Mouse (Mus musculus): ENCODE data around the gene Ikzf5. TPM values are rescaled to one million over a fixed set of nuclear protein-coding genes. Genes with fewer than 3 reads are reported as not detected.
A peak's percentile ranks its signal among the peaks of the same experiment; 100 is the strongest.
"Not testable (repeated sequence)": the region's sequence is repeated elsewhere in the genome, so short reads cannot be mapped to it uniquely, and the experiment has no call there.

Ikzf5 gene
- 18.2 and 20.0 TPM in 2 replicates for polyA plus RNA-seq (2014; fragmentation: Nextera tagmentation; extraction: Ambion mirVana)

DNA sequence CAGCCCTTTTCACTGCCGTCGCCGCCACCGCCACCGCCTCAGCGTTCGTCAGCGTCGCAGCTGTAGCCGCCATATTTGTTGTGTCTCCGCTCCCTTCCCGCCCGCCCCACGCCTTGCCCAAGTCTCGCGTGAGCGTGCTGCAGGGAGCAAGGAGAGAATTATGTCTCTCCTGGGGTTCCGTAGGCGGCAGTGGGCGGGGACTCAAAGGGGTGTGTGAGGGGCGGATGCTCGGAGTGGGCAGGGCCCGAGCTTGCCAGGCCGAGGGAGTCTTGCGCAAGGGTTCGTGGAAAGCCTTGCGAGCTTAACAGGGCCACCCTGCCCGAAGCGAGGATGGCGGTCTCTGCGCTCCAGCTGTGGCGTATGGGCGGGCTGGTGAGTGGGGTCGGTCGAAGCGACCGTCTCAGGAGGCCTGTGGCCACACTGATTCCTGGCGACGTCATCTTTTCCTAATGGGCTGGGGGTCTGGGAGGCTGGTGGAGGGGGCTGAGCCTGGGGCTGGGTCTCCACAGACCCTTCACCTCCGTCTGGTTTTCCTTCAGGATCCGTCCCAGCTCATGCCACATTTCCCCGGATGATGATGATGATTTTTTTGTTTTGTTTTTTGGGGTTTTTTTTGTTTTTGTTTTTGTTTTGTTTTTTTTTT is at the start of gene Ikzf5, which contains the start of gene Acadsb:
Ikzf5 (minus strand) TSS at position 106 of the 643 bp plus-strand sequence.
Acadsb (plus strand) TSS at position 186 of the 643 bp plus-strand sequence.
- Histone ChIP-seq H3K36me3 (ENCODE audit: control insufficient read depth, insufficient read depth, low read length) (no peaks in the 10 kb centered on the region), H3K9me3 (ENCODE audit: control insufficient read depth, low read depth, low read length) (no peaks in the 10 kb centered on the region), H3K9ac (replicated peaks; ENCODE audit: low read depth, low read length) (peak within 1 kb of the TSS; percentile 89), H3K27ac (ENCODE audit: low read length) (peak within 1 kb of the TSS; percentile 40; the same call in 1 of the 2 replicates), H3K27me3 (ENCODE audit: control insufficient read depth, insufficient read depth, low read length) (no peaks in the 10 kb centered on the region), H3K4me2 (replicated peaks; ENCODE audit: low read depth, low read length) (peak within 1 kb of the TSS; percentile 61), H3K4me3 (ENCODE audit: low read depth, low read length) (peak within 1 kb of the TSS; percentile 95), H3K4me1 (ENCODE audit: control insufficient read depth, insufficient read depth, low read length) (peaks cover 9% of the 10 kb centered on the region)
- WGBS: under 1% methylated on average over 42 of the region's 42 CpGs
- ATAC-seq (ENCODE audit: insufficient number of reproducible peaks, insufficient read depth, low FRiP score, low read depth): peak; percentile 98

DNA sequence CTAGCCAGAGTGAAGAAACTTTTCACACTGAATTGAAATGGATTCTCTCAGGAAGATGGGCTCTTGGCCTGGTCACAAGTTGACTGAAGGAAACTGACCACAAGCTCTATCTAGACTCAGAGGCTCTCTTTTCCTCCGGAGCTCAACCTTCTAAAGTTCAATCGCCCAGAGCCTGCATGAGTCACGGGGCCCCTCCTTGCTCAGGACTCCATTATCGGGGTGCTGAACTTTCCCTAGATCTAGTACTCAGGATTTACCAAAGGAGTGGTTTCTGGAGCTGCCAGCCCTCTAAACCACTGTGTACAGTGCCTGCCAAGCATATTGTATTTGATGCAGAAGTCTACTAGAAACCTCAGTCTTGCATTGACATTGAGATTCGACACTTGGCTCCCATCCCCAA is 46.4 kb upstream of the Ikzf5 start:
- Histone ChIP-seq H3K4me1 (ENCODE audit: control insufficient read depth, insufficient read depth, low read length) (no peaks in the 10 kb centered on the region), H3K27me3 (ENCODE audit: control insufficient read depth, insufficient read depth, low read length) (no peaks in the 10 kb centered on the region), H3K9me3 (ENCODE audit: control insufficient read depth, low read depth, low read length) (no peaks in the 10 kb centered on the region), H3K9ac (replicated peaks; ENCODE audit: low read depth, low read length) (no peak overlapping the region), H3K4me3 (ENCODE audit: low read depth, low read length) (no peak overlapping the region), H3K36me3 (ENCODE audit: control insufficient read depth, insufficient read depth, low read length) (no peaks in the 10 kb centered on the region), H3K27ac (ENCODE audit: low read length) (no peak overlapping the region), H3K4me2 (replicated peaks; ENCODE audit: low read depth, low read length) (no peak overlapping the region)
- WGBS: 90% methylated on average over 5 of the region's 5 CpGs
- no peak for ATAC-seq (ENCODE audit: insufficient number of reproducible peaks, insufficient read depth, low FRiP score, low read depth)

DNA sequence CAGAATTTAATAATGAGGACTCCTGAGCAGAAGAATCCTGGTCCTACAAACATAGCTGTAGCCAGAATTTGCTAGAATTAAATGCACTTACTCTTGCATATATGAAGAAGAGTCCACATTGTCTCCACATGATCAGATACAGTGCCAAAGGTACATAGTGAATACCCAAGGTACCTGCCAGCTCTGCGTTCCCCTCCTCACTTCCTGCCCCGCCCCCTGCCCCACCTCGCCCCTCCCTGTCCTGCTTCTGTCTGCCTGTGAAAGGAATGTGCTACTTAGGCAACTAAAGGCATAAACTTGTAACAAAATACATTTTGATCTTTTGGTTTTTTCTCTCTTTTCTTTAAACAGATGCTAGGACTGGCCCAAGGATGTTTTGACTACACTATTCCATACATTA is 26.7 kb upstream of the Ikzf5 start:
- Histone ChIP-seq H3K4me2 (replicated peaks; ENCODE audit: low read depth, low read length) (no peak overlapping the region), H3K27ac (ENCODE audit: low read length) (no peak overlapping the region), H3K4me3 (ENCODE audit: low read depth, low read length) (no peak overlapping the region), H3K9me3 (ENCODE audit: control insufficient read depth, low read depth, low read length) (no peaks in the 10 kb centered on the region), H3K27me3 (ENCODE audit: control insufficient read depth, insufficient read depth, low read length) (no peaks in the 10 kb centered on the region), H3K9ac (replicated peaks; ENCODE audit: low read depth, low read length) (no peak overlapping the region), H3K36me3 (ENCODE audit: control insufficient read depth, insufficient read depth, low read length) (peaks cover 10% of the 10 kb centered on the region), H3K4me1 (ENCODE audit: control insufficient read depth, insufficient read depth, low read length) (no peaks in the 10 kb centered on the region)
- 58% methylated on average over 3 of the region's 3 CpGs for WGBS
- no peak for ATAC-seq (ENCODE audit: insufficient number of reproducible peaks, insufficient read depth, low FRiP score, low read depth)

DNA sequence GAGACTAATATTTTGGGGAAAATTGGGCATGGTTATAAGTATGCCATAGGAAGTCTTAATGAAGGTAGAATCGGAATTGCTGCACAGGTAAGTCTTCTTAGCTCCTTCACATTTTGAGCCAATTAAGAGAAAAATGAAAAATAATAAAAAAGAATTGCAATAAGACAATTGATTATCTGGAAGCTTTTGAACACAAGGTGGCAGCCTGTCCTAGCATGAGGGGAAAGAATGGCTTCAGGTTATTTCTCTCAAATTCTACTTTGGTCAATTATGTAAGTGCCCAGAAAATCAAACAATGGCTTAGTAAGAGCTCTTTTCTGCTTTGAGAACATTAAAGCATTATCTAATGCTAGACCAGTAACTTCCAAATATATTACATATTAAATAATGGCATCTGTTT is 24.0 kb upstream of the Ikzf5 start:
- Histone ChIP-seq H3K4me3 (ENCODE audit: low read depth, low read length) (no peak overlapping the region), H3K36me3 (ENCODE audit: control insufficient read depth, insufficient read depth, low read length) (peaks cover 12% of the 10 kb centered on the region), H3K4me1 (ENCODE audit: control insufficient read depth, insufficient read depth, low read length) (no peaks in the 10 kb centered on the region), H3K9me3 (ENCODE audit: control insufficient read depth, low read depth, low read length) (no peaks in the 10 kb centered on the region), H3K9ac (replicated peaks; ENCODE audit: low read depth, low read length) (no peak overlapping the region), H3K27ac (ENCODE audit: low read length) (no peak overlapping the region), H3K27me3 (ENCODE audit: control insufficient read depth, insufficient read depth, low read length) (no peaks in the 10 kb centered on the region), H3K4me2 (replicated peaks; ENCODE audit: low read depth, low read length) (no peak overlapping the region)
- 85% methylated on average over 1 of the region's 1 CpGs for WGBS
- ATAC-seq (ENCODE audit: insufficient number of reproducible peaks, insufficient read depth, low FRiP score, low read depth): no peak

DNA sequence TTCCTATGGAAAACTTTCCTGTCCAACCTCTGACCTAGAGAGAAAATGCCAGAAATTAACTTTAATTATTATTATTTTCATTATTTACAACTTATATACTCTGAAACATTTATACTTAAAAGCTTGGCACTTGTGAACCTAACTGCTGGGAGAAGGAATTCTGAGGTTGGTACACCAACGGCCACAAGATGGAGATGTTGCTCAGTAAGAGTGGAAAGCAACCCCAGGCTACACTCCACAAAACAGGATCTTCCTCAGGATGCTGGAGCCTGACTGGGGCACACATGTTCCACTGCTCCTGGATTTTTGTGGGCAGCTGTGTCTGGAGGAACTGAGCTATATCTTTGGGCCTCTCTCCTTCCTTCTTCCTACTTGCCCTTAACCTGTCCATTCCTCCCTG is 21.9 kb upstream of the Ikzf5 start:
- H3K4me2 ChIP-seq (replicated peaks; ENCODE audit: low read depth, low read length): no peak overlapping the region
- peaks cover 12% of the 10 kb centered on the region for H3K36me3 ChIP-seq (ENCODE audit: control insufficient read depth, insufficient read depth, low read length)
- H3K9ac ChIP-seq (replicated peaks; ENCODE audit: low read depth, low read length): no peak overlapping the region
- H3K27me3 ChIP-seq (ENCODE audit: control insufficient read depth, insufficient read depth, low read length): no peaks in the 10 kb centered on the region
- no peak overlapping the region for H3K4me3 ChIP-seq (ENCODE audit: low read depth, low read length)
- no peaks in the 10 kb centered on the region for H3K4me1 ChIP-seq (ENCODE audit: control insufficient read depth, insufficient read depth, low read length)
- no peak for ATAC-seq (ENCODE audit: insufficient number of reproducible peaks, insufficient read depth, low FRiP score, low read depth)
- H3K27ac ChIP-seq (ENCODE audit: low read length): no peak overlapping the region
- 20% methylated on average over 1 of the region's 1 CpGs for WGBS
- no peaks in the 10 kb centered on the region for H3K9me3 ChIP-seq (ENCODE audit: control insufficient read depth, low read depth, low read length)

DNA sequence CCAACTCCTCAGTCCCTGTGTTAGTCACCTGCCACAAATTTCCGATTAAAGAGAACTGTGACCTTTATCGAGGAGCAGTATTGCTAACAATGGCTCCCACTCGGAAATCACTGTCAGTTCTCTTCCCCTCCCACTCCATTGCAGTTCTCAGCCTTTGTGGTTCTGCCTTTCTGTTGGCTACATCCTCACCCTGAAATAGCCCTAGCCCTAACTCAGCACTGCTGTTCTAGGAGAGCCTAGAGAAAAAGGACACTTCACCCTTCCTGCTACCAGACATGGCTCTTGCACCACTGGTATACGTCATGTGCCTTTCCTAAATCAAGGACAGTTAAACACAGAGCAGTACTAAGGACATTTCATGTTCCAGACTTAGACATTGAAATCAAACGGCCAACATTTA is 17.0 kb upstream of the Ikzf5 start:
- Histone ChIP-seq H3K4me3 (ENCODE audit: low read depth, low read length) (no peak overlapping the region), H3K36me3 (ENCODE audit: control insufficient read depth, insufficient read depth, low read length) (peaks cover 7% of the 10 kb centered on the region; the same call in 1 of the 2 replicates), H3K27ac (ENCODE audit: low read length) (no peak overlapping the region), H3K27me3 (ENCODE audit: control insufficient read depth, insufficient read depth, low read length) (no peaks in the 10 kb centered on the region), H3K9me3 (ENCODE audit: control insufficient read depth, low read depth, low read length) (no peaks in the 10 kb centered on the region), H3K9ac (replicated peaks; ENCODE audit: low read depth, low read length) (no peak overlapping the region), H3K4me1 (ENCODE audit: control insufficient read depth, insufficient read depth, low read length) (no peaks in the 10 kb centered on the region), H3K4me2 (replicated peaks; ENCODE audit: low read depth, low read length) (no peak overlapping the region)
- no peak for ATAC-seq (ENCODE audit: insufficient number of reproducible peaks, insufficient read depth, low FRiP score, low read depth)
- 87% methylated on average over 5 of the region's 5 CpGs for WGBS

DNA sequence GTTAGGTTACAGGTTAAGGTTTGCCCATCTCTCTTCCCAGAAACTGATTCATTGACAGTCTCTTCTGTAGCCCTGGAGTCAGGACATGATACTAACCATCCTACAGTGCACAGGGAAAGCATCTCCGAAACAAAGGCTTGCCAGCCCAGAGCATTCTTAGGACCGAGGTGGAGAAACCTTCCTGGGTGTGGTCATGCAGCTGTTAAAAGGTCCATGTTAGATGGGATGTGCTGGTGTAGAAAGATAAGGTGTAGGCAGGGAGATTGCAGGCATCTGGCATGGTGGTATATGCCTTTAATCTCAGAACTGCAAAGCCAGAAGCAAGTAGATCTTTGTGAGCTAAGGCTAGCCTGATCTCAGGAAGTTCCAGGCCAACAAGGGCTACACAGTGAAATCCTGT is 14.6 kb upstream of the Ikzf5 start:
- Histone ChIP-seq H3K4me2 (replicated peaks; ENCODE audit: low read depth, low read length) (no peak overlapping the region), H3K9me3 (ENCODE audit: control insufficient read depth, low read depth, low read length) (no peaks in the 10 kb centered on the region), H3K4me1 (ENCODE audit: control insufficient read depth, insufficient read depth, low read length) (no peaks in the 10 kb centered on the region), H3K36me3 (ENCODE audit: control insufficient read depth, insufficient read depth, low read length) (no peaks in the 10 kb centered on the region; the same call in 1 of the 2 replicates), H3K4me3 (ENCODE audit: low read depth, low read length) (no peak overlapping the region), H3K27me3 (ENCODE audit: control insufficient read depth, insufficient read depth, low read length) (no peaks in the 10 kb centered on the region), H3K27ac (ENCODE audit: low read length) (no peak overlapping the region), H3K9ac (replicated peaks; ENCODE audit: low read depth, low read length) (no peak overlapping the region)
- WGBS: 66% methylated on average over 2 of the region's 2 CpGs
- no peak; the same call in 1 of the 2 replicates for ATAC-seq (ENCODE audit: insufficient number of reproducible peaks, insufficient read depth, low FRiP score, low read depth)

DNA sequence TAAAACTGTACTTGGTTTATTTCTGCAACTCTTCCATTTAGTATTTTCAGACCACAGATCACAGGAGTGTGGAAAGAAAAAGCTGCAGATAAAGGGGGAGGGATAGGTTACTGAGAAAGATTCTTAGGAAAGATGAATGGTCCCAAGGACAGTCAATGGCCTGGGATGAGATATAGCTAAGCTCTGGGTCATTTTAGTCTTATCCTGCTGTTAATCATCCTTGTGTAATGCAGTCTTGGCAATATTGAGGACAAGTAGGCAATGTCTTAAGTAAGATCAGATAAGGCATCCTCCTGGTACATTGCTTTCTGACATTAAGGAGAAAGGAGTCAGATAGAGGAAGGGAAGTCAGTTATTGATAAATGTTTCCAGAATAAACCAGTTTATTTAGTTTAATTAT is 7.3 kb upstream of the Ikzf5 start:
- Histone ChIP-seq H3K36me3 (ENCODE audit: control insufficient read depth, insufficient read depth, low read length) (no peaks in the 10 kb centered on the region), H3K9ac (replicated peaks; ENCODE audit: low read depth, low read length) (no peak overlapping the region), H3K4me3 (ENCODE audit: low read depth, low read length) (no peak overlapping the region), H3K4me2 (replicated peaks; ENCODE audit: low read depth, low read length) (no peak overlapping the region), H3K4me1 (ENCODE audit: control insufficient read depth, insufficient read depth, low read length) (0 out of 2 replicates have a peak, but pooled peaks cover under 1% of the 10 kb centered on the region), H3K9me3 (ENCODE audit: control insufficient read depth, low read depth, low read length) (no peaks in the 10 kb centered on the region), H3K27me3 (ENCODE audit: control insufficient read depth, insufficient read depth, low read length) (no peaks in the 10 kb centered on the region), H3K27ac (ENCODE audit: low read length) (no peak overlapping the region)
- ATAC-seq (ENCODE audit: insufficient number of reproducible peaks, insufficient read depth, low FRiP score, low read depth): no peak

DNA sequence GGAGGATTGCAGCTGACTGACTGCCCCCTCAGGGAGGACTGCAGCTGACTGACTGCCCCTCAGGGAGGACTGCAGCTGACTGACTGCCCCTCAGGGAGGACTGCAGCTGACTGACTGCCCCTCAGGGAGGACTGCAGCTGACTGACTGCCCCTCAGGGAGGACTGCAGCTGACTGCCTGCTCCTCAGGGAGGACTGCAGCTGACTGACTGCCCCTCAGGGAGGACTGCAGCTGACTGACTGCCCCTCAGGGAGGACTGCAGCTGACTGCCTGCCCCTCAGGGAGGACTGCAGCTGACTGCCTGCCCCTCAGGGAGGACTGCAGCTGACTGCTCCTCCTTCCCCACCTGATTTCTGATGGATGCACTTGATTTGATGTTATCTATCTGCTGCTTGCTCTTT is 6.4 kb upstream of the Ikzf5 start:
- not testable (repeated sequence) for H3K4me2 ChIP-seq (replicated peaks; ENCODE audit: low read depth, low read length); H3K4me3 ChIP-seq (ENCODE audit: low read depth, low read length); H3K36me3 ChIP-seq (ENCODE audit: control insufficient read depth, insufficient read depth, low read length); ATAC-seq (ENCODE audit: insufficient number of reproducible peaks, insufficient read depth, low FRiP score, low read depth); H3K27me3 ChIP-seq (ENCODE audit: control insufficient read depth, insufficient read depth, low read length); H3K9me3 ChIP-seq (ENCODE audit: control insufficient read depth, low read depth, low read length); H3K27ac ChIP-seq (ENCODE audit: low read length); H3K9ac ChIP-seq (replicated peaks; ENCODE audit: low read depth, low read length); H3K4me1 ChIP-seq (ENCODE audit: control insufficient read depth, insufficient read depth, low read length)

Measured in stomach, embryonic 14.5 days (tissue).